Mouse (Mus musculus): ENCODE results near the gene Rag2. TPM values are rescaled to one million over a fixed set of nuclear protein-coding genes. Genes with fewer than 3 reads are reported as not detected.

The Rag2 gene
- polyA plus RNA-seq, 1 experiment from 2014 or later, result 116 TPM

Other genes starting within 250 kb of the Rag2 start
- gene Rag1, start 24.8 kb downstream of the Rag2 start, polyA plus RNA-seq (2015; fragmentation: Nextera tagmentation; extraction: Ambion mirVana), result 319 and 337 TPM in 2 replicates
- gene B230118H07Rik, start 24.8 kb downstream of the Rag2 start, polyA plus RNA-seq (2015; fragmentation: Nextera tagmentation; extraction: Ambion mirVana), result 109 and 145 TPM in 2 replicates
- 13.5 and 15.0 TPM in 2 replicates for gene Traf6, start 53.7 kb downstream of the Rag2 start, polyA plus RNA-seq (2015; fragmentation: Nextera tagmentation; extraction: Ambion mirVana)

Data from thymus, postnatal 0 days (tissue).